Mouse (Mus musculus): ENCODE data around the gene Utrn.

GRCm38 (mm10) chr10:12790881-12791280 is 78.3 kb downstream of the Utrn start:
- TF ChIP-seq POLR2A (IDR thresholded peaks at IDR 0.05; ENCODE audit: insufficient read depth, low read length) (no peak), CTCF (IDR thresholded peaks at IDR 0.05; ENCODE audit: low read depth, low read length) (no peak)

Measured in ES-Bruce4 (cell line).